Mouse (Mus musculus) MN1 (cell line): ENCODE data around the gene Zfp764.
A peak's percentile ranks its signal among the peaks of the same experiment; 100 is the strongest.
"Not testable (repeated sequence)": the region's sequence is repeated elsewhere in the genome, so short reads cannot be mapped to it uniquely, and the experiment has no call there.

Experiments used
- DNase-seq: peaks from one replicate; pipeline ENCODE4 v3.0.0-alpha.2; 2016; ENCODE audit warnings: low spot score

Gene Zfp764

DNA sequence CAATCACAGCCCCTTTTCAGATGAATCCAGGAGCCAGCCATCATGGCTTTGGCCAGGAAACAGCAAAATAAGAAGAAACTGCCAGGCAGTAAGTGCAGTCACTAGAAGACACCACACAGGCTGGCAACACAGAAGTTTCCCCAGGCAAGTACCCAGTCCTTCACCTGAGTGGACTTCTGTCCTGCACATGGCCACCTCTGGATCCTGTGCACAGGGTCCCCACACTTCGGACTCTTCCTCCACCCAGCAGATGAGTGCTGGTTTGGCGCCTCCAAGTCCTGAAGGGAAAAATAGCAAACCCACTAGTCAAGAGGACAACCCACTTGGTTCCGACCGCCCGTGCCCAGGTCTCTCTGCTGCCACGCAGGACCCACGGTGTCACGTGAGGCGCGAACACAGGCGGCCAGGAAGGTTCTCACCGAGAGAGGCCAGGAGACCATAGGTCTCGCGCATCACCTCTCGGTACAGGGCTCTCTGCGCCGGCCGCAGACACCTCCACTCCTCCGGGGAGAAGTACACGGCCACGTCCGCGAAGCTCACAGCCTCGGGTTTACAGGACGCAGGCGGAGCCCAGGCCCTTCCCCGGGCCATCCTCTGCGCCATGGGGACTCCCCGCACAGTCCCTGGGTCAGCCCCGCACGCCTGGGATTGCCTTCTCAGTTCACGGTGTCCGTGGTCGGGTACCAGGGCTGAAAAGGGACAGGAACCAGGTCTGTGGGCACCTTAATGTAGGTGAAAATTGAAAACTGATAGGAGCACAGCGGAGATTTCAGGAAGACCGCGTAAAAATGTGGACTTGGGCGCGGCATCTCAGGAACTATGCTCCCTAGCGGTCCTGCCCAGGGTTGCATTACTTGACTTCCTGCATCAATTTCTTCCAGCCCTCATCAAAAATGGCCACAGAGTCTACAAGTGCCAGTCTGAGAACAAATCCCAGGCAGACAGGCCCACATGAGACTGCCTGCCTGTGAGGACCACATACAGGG is at the start of gene Zfp764:
Gene Zfp764 (minus strand): TSS at position 821 of the 986 bp plus-strand sequence.
- DNase-seq = peak; percentile 89

DNA sequence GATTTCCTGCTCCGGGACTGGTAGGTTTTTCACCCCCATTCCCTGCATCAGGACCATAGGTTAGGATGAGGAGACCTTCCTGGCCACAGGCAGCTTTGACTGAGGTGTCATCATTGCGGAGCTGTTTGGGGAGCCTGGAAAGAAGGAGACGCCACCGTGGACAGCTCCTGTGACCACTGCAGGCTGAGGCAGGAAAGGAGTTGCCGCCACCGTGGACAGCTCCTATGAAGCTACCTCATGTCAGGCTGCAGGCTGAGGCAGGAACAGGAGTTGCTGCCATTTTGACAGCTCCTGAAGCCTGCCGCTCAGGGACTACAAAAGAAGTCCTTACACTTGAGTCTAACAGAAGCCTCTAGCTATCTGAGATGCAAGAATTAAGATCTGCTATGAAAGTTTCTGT is 48.3 kb upstream of the Zfp764 start:
- no peak for DNase-seq

DNA sequence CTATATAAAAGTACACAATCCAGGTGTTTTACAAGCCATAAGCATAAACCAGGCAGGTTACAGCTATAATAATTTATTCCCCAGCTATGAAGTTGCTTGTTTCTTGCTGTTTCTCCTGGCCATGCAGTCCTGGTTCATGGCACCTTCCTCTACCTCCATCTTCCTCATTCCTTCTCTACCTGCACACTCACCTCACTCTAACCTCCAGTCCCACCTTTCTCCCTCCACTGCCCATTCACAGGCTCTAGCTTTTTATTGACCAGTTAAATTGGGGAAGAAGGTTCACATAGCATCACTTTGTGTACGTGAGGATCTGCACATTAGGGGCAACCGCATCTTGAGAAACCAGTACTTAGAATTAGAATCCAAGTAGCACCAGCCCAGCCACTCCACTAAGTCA is 46.4 kb upstream of the Zfp764 start:
- DNase-seq = no peak

DNA sequence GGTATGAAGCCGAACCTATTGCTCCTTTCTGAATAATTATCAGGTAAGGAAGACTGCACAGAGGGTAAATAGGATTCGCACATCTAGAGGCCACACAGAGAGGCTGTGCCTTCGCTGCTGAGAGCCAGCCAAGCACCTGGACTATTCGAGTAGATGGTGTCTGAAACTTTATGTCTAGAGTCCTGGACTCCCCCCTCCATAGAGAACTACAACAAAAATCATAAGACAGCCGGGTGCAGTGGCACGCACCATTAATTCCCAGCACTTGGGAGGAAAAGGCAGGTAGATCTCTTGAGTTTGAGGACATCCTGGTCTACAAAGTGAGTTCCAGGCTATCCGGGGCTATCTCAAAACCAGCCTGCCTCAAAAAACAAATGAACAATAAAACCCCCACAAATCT is 43.3 kb upstream of the Zfp764 start:
- no peak for DNase-seq

DNA sequence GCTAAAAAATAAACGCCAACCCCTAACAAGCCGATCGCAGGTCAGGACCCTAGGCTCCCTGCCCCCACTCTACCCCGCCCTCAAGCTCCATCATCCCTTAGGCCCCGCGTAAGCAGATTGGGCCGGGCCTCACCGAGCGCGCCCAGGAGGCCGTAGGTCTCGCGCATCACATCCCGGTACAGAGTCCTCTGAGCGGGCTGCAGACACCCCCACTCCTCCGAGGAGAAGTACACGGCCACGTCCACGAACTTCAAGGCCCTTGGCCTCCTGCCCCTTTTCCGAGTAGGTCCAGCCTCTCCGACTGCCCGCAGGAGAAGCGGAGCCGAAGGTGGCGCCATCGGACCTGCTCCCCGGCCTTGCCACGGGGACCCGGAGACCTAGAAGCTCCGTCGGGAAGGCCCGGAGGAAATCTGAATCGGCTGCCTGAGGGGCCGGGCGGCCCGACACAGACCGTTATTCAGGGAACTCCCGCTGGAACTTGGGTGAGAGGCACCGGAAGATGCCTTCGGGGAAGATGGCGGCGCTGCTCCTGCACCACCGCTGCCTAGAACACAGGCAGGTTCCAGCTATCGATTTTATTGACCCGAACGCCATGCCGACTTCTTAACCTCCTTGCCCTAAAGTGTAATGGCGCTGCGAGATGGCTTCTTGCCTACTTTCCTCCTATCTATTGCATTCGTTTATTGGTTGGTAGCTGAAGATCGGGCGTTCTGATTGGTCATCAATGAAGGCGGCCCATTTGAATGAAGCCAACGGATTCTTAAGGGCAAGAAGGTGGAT is 42.1 kb upstream of the Zfp764 start, which contains the start of gene Zfp689:
Gene Zfp689 (minus strand): TSS at position 638 of the 780 bp plus-strand sequence.
- peak; percentile 96 for DNase-seq

DNA sequence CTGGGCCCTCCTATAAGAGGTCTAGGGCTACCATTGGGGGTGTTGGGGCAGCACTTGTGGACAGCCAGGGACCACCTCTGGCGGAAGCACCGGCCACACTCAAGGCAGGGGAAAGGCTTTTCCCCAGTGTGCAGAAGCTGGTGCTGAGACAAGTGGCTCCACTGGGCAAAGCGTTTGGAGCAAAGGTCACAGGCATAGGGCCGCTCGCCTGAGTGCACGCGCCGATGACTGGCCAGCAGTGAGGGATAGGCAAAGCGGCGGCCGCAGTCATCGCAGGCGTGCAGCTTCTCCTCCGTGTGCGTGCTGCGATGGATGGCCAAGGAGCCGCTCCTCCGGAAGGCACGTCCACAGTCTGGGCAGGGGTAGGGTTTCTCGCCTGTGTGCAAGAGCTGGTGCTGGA is 37.4 kb upstream of the Zfp764 start:
- no peak for DNase-seq

DNA sequence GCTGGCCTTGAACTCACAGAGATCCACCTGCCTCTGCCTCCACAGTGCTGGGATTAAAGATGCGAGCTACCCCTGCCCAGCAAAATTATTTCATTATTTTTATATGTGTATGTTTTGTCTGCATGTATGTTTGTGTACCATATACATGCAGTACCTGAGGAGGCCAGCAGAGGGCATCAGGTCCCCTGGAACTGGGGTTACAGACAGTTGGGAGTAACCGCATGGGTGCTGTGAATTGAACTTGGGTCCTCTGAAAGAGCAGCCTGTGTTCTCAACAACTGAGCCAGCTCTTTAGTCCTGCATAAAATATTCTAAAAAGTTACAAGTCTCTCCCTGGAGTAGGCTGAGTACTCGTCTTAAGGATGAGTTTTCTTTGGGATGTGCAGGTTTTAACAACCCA is 31.1 kb upstream of the Zfp764 start:
- no peak for DNase-seq

DNA sequence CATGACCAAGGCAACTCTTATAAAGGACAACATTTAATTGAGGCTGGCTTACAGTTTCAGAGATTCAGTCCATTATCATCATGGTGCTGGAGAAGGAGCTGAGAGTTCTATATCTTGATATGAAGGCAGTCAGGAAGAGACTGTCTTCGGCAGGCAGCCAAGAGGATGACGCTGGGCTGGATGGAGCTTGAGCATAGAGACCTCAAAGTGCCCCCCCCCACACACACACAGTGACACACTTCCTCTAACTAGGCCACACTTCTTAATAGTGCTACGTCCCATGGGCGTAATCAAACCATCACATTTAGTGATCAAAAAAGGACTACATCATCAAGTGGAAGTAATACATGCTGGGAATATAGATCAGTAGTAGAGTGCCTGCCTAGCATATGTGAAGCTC is 28.6 kb upstream of the Zfp764 start:
- DNase-seq = no peak

DNA sequence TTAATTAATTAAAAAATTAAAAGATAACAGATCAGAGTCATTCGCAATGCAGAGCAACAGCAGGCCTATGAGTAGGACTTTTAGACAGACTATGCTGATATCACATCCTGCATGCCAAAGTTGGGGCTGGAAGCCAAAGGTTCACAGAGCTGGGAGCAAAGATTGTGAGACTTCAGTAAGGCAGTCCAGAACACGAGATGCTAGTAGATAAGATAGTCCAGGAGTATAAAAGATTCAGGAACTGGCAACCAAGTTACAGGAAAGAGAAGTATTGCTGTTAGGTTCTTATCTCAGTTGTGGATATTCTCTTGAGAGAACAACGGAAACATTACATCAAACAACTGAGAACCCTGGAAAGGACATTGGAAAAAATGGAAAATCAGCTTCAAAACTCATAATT is 19.7 kb upstream of the Zfp764 start:
- DNase-seq = no peak

DNA sequence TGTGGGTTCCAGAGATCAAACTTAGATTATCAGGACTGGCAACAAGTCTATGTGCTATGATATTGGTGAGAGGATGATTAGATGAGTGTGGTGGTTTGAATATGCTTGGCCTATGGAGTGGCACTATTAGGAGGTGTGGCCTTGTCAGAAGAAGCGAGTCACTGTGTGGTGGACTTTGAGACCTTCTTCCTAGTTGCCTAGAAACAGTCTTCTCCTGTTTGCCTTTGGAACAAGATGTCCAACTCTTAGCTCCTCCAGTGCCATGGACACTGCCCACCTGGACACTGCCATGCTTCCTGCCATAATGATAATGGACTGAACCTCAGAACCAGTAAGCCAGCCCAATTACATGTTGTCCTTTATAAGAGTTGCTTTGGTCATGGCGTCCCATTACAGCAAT is 19.3 kb upstream of the Zfp764 start:
- DNase-seq = no peak

DNA sequence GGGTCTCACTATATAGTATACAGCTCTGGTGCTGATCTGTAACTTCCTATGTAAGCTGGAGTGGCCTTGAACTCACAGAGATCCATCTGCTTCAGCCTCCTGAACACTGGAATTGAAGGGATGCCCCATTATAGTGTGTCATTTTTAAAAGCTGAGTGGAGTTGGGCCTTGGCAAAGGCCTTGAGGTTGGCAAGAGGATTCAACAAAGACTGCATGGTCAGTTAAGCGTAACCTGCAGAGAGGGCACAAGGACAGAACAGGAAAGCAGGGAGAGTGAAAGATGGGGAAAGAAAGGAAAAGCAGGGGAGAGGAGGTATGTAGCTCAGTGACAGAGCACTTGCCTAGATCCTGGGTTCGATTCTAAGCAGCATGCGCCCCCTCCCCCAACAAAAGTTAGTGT is 18.7 kb upstream of the Zfp764 start:
- DNase-seq = no peak

DNA sequence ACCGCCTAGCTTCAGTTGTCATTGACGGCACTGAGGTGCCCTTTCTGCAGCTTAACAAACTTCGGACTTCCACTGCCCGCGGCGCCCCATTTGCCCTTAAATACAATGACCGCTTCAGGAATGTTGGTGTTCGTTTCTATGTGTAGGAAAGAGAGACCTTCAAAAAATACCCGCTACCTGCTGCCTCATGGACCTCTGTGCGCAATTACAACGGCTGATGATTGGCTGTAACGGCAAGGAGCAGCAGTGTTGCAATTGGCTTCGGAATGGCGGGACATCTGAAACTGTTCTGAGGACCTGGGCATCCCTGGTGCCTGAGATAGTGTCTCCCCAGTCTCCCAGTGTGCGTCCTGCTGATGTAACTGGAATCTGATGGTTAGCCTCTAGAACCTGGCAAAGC is 15.6 kb upstream of the Zfp764 start:
- DNase-seq = peak; percentile 44

DNA sequence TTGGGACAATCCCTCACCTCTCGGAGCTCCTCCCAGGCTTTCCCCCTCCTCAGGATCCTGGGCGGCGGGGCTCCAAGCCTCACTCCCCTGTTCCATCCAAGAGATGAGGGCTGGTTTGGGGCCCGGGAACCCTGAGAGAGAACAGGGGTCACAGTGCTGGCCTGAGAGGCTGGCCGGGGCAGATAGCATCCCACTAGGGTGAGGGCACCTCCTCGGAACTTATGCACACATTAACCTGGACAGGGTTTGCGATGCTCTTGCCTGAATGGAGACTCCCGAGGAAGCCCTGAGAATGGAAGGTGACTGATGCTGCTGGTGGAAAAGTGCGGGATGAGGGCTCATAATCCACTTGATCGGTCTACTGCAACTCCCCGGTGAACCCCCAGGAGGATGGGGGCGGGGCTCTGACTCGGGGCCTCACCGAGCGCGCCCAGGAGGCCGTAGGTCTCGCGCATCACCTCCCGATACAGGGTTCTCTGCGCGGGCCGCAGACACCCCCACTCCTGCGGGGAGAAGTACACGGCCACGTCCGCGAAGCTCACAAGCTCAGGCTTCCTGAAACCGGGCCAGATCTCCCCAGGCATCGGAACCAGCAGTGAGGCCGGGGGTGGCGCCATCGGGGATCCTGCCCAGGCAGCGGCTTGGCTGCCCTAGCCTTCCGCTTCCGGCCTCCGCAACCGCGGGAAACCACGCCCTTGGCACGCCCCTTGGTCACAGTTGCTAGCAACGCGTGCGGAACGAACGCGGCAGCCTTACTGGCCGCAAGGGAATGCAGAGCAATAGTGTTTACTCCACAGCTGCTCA is 15.0 kb upstream of the Zfp764 start, which contains the start of gene Zfp688:
Gene Zfp688 (minus strand): TSS at position 681 of the 804 bp plus-strand sequence.
- DNase-seq = peak; percentile 93

DNA sequence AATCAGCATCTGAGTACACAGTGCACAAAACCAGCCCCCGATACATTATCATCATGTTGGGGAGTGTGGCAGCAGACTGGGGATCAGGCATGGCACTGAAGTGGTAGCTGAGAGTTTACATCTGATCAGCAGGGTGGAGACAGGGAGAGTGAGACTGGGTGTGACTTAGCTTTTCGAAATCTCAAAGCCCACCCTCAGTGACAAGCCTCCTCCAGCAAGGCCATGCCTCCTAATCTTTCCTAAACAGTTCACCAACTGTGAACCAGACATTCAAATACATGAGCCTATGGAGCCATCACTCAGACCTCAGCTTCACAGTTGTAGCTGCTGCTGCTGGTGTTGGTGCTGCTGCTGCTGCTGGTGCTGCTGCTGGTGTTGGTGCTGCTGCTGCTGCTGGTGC is 4.8 kb upstream of the Zfp764 start:
- no peak for DNase-seq

DNA sequence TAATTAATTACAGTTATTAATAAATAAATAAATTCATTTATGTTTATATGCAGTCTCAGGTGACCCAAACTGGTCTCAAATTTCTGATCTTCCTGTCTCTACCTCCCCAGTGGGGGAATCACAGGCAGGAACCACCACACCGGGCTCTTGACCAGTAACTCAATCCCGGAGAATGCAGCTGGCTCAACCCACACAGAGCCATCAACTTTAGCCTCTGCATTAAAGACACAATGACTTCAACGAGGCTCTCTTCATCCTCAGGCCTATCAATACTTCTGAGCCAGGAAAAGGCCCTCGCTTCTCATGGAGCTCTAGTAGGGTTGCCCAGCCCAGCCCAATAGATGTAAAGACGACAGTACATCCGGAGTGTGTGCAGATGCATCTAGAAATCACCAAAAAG is 2.5 kb downstream of the Zfp764 start:
- not testable (repeated sequence) for DNase-seq

DNA sequence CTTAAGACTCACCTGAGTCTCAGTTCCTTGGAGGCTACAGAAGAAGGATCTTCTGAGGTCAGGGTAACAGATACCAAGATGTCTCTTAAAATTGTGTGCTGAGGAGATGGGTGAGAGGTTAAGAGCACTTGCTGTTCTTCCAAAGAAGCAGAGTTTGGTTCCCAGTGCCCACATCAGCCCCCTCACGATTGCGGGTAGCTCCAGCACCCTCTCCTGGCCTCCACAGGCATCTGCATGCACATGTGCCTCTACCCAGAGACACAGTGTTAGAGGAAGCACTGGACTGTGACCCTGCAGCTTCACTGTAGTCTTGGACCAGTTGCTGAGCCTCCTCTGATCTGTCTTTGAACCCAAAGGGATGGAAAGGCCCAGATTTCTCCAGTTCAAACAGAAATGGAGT is 3.6 kb downstream of the Zfp764 start:
- DNase-seq = no peak

DNA sequence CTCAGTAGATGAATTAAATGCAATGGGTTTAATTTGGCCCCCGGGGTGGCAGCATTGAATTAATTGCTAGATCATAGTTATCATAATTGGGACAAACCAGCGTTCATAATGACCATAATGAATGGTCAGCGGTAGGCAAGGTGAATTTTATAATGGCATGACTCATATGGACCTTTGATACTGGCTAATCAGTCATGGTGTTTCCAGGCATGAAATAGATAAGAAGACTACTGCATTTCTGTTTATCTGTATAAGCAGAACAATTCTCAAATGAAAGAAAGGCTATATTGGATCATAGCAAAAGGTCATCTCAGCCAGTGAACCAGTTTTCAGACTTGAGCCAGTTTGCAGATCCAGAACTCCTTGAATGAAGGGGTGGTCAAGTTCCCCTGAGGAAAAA is 6.3 kb downstream of the Zfp764 start:
- DNase-seq = no peak

DNA sequence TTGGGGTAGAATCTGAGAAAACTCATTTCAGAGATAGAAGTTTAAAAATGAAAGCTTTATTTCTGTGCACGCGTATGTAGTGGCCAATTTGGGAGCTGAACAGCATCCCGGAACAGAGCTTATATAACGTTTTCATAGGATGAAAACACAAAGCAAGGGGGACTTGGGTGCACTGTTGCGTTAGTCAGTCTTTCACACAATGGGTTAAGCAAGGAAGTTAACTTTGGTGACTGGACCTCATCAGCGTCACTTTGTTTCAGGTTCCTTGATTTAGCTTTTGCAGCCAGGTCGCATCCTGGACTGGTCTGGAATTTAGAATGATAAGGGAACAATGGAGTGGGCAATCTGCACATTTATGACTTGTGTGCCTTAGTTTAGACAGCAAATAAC is 12.7 kb downstream of the Zfp764 start:
- DNase-seq = no peak

DNA sequence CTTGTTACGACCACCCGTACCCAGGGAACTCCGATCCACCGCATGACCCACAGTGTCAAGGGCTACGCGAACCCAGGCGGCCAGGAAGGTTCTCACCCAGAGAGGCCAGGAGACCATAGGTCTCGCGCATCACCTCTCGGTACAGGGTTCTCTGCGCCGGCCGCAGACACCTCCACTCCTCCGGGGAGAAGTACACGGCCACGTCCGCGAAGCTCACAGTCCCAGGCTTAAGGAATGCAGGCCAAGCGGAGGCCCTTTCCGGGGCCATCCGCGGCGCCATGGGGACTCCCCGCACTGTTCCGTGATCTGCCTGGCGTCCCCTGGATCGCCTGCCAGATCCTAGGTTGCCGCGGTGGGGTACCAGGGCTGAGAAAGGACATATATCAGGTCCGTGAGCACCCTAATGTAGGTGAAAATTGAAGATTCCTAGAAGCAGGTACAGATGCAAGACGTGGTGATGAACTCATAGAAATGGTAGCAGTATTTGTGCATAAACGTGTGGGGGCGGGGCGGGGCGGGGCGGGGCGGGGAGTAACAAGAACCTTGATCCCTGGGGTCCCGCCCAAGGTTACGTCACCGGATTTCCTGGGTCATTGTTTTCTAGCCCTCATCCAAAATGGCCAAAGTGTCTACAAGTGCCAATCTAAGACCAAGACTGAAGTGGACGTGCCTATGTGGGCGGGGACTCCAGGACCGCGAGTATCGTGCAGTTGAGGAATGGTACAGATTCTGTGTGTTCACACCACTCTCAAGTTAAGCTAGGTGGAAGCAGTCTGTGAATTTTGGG is 13.3 kb downstream of the Zfp764 start, which contains the start of gene E430018J23Rik:
Gene E430018J23Rik (minus strand): TSS at position 473 of the 787 bp plus-strand sequence.
- peak; percentile 98 for DNase-seq

DNA sequence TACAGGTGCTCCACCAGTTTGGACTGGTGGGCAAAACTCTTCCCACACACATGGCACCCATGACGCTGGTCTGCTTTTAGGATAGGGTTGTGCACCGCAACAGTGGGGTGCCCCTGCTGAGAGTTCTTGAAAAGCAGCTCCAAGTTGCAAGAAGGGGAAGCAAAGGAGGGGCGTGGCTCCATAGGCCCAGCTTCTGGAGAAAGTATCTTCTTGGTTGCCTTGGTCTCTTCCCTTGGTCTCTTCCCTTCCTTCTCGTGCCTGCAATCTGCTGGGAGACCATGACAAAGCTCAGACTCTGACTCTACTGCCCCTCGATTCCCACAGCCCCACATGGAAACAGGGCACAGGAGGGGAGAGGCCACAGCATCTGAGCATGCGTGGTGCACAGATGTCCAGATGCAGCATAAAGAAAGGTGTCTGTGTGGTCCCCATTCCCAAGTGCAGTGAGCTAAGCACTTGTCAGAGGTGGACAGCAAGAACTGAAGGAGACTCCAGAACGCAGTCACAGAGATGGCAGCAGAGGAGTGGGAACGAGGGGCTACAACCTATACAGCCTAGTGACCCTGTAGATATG is 14.3 kb downstream of the Zfp764 start:
- DNase-seq = no peak

DNA sequence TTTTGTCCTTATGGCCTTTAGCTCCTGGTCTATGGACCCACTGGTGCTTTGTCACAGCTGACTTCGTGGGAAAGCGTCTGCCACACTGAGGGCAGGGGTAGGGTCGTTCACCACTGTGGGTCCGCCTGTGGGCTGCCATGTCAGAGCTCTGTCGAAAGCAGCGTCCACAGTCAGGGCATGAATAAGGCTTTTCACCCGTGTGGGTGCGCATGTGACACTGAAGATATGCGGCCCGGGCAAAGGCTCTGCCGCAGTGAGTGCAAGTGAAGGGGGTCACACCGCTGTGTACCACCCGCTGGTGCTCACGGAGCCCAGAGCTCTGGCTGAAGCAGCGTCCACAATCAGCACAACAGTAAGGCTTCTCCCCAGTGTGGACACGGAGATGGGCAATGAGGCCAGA is 15.1 kb downstream of the Zfp764 start:
- no peak for DNase-seq
